Mouse (Mus musculus) adrenal gland, postnatal 14 days (tissue): Measurements from ENCODE around the gene Snrpd3. TPM values are rescaled to one million over a fixed set of nuclear protein-coding genes. Genes with fewer than 3 reads are reported as not detected.
A peak's percentile ranks its signal among the peaks of the same experiment; 100 is the strongest.

ENCODE experiments used
- DNase-seq: peaks from one replicate; pipeline ENCODE4 v3.0.0; 2021; ENCODE audit warnings: mixed read lengths
- total RNA-seq: library from RNA; stranded (reverse); gene quantifications from 2 replicates; pipeline ENCODE4 v1.2.3, GENCODE M21; 2021

Gene Snrpd3
- total RNA-seq, 1 experiment from 2014 or later = 88.0 TPM

DNA sequence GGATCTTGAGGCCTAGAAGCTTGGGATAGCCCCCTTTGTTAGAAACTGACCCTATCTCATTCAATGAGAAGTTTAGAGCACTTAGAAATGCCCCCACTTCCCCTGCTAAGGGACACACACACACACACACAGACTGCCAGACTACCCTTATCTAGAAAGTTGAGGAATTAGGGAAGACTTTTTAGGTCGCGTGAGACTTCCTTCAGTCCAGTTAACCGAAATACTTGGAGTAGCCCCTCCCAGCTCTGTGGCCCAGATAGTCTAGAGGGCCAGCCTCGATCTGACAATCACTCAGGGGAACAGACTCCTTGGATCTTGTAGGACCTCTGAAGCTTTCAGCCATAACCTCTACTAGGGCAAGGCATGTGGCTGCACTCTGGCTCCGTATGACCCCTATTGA, 50.7 kb downstream of the Snrpd3 start:
- no peak for DNase-seq

GRCm38 (mm10) chr10:75568441-75568840, 51.1 kb downstream of the Snrpd3 start:
- peak; percentile 2 for DNase-seq

DNA sequence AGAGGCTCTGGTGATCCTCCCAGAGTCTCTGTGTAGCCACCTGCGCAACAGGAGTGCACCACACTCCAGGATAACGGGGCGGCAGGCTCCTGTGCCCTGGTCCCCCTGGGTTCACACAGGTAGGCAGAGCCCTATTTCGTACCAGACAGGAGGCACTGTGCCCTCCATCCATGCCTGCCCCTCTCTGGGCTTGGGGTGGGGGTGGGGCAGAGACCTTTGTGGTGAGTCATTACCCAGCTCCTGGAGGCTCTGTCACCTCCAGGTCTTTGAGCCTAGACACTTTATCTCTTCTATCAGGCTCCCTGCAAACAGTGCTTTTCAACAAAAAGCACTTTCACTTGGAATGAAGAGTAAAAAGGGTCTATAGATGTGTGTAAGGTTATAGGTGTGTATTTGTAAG, 51.5 kb downstream of the Snrpd3 start:
- no peak for DNase-seq

DNA sequence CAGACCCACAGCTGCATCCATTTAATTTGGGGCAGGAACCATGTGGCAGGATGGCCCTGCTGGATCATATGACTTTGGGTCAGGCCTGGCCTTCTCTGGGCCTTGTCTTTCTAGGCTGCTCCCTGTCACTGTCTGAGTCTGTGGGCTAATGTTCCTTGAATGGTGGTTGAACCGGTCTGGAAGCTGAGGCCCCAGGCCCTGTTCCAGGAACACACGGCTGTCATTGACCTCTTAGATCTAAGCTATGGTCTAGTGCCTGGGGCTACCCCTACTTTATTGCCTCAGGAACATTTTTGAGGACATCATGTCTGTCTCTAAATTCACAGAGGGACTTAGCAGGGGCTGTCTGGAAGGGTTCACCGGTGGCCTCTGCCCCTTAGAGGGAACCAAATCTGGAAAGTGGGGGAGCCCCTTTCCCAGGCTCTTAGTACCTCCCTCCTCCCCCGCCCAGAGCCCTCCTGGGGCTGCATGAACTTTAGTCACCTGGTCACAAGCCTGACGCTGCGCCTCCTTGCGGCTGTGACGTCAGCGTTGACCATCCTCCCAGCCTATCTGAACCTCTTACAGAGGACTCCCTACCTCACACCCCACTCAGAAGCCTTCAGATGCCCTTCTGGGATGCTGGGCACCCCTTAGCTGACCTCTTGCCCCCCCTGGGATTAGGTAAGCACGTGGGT, 53.8 kb downstream of the Snrpd3 start:
- DNase-seq = no peak

DNA sequence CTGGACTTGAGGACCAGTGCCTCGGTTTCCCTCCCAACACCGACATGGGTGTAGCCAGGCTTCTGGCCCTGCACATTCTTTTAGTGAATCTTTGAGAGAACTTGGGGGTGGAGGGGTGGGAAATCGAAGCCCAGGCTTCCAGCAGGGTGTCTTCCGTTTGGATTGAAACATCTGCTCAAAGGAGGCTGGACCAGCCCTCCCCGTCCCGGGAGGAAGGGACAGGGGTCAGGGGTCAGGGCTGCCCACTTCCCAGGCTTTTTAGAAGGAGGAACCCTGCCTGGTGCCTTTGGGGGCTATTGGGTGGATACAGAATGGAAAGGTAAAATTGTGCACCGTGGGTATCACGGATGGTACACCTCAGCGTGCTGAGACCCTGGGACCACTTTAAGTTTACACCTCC, 54.6 kb downstream of the Snrpd3 start:
- no peak for DNase-seq

DNA sequence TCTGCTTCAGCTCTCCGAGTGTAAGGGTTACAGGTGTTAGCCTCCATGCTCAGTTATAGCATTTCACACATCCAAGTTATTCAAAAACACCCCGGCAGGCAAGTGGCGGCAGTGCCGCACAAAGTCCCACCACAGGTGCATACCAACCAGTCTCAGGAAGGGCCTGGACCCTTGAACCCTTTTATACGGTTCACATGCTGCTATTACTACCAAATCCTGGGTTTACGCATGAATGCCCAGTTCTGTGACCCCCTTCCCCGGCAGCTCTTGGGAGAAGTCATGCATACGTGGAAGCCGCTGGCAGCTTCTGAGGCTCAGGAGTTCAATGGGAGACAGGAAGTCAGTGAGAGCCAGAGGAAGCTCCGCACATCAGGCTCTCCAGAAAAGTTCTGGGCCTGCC, 55.8 kb downstream of the Snrpd3 start:
- DNase-seq = no peak

DNA sequence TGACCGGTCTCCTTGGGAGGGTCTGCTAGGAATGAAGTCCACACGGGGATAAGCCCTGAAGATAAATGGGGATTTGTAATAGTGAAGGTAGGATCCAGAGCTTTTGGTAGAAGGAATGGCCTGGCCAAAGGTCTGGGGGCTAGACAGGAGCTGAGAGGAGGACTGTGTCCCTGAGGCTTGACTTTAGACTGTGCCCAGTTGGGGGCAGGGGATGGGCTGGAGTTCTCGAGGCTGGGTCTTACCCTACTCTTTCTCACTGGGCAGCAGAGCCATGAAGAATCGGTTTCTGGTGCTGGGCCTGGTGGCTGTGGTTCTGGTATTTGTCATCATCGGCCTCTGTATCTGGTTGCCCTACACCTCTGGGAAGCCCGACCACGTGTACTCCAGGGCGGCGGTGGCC, 56.6 kb downstream of the Snrpd3 start:
- no peak for DNase-seq

GRCm38 (mm10) chr10:75579129-75579528, 61.8 kb downstream of the Snrpd3 start:
- DNase-seq = peak; percentile 43

GRCm38 (mm10) chr10:75585876-75586552, 68.7 kb downstream of the Snrpd3 start:
- DNase-seq = peak; percentile 94

- no peak for DNase-seq
Measured at GRCm38 (mm10) chr10:75586553-75586879, 69.2 kb downstream of the Snrpd3 start.

Other genes starting within 250 kb of the Snrpd3 start
- gene Adora2a, start 200.7 kb upstream of the Snrpd3 start, total RNA-seq = 6.9 and 10.6 TPM in 2 replicates
- 2.4 and 24.2 TPM in 2 replicates for gene Upb1, start 116.4 kb upstream of the Snrpd3 start, total RNA-seq
- gene Gucd1, start 421 bp downstream of the Snrpd3 start, total RNA-seq = 41.0 and 61.5 TPM in 2 replicates
- gene Lrrc75b, start 42.8 kb downstream of the Snrpd3 start, total RNA-seq = 0.70 and 1.1 TPM in 2 replicates
- gene Ggt1, start 44.1 kb downstream of the Snrpd3 start, total RNA-seq = 1.7 TPM in 1 of 2 replicates, not detected in the other
- 6.2 and 8.0 TPM in 2 replicates for gene Ggt5, start 71.8 kb downstream of the Snrpd3 start, total RNA-seq
- gene Susd2, start 126.5 kb downstream of the Snrpd3 start, total RNA-seq = 6.0 and 12.2 TPM in 2 replicates
- 34.2 and 36.2 TPM in 2 replicates for gene Cabin1, start 246.8 kb downstream of the Snrpd3 start, total RNA-seq